Mouse (Mus musculus) kidney, postnatal 0 days (tissue): ENCODE measurements at regions not wholly inside any gene's neighbourhood (a gene's known extent, or its start where the extent isn't known, plus 50 kb on each side); places are given as distances from the start of the nearest gene placed in this dataset.

Experiments
- ATAC-seq: fragments of 200-750 bp; cut with Nextera tagmentation; replicated peaks from 2 replicates; pipeline ENCODE4 v1.8.0; 2017; ENCODE audit warnings: low read depth, moderate number of reproducible peaks, moderate TSS enrichment, moderate library complexity; ENCODE audit not compliant: low FRiP score
- DNase-seq: peaks from one replicate; pipeline ENCODE4 v3.0.0-alpha.2; 2016; ENCODE audit warnings: low spot score
- H3K27ac ChIP-seq: fragments of 300-500 bp; sonication (generic); 2 replicates; pipeline ENCODE4 v1.5.1; 2014; ENCODE audit warnings: mild to moderate bottlenecking
- H3K27me3 ChIP-seq: fragments of 300-500 bp; sonication (generic); 2 replicates; pipeline ENCODE4 v1.6.1; 2014; ENCODE audit warnings: low read length, mixed read lengths; ENCODE audit not compliant: insufficient read depth
- H3K36me3 ChIP-seq: fragments of 300-500 bp; sonication (generic); 2 replicates; pipeline ENCODE4 v1.6.1; 2014; ENCODE audit warnings: low read length, mixed read lengths; ENCODE audit not compliant: insufficient read depth
- H3K4me1 ChIP-seq: fragments of 300-500 bp; sonication (generic); replicated peaks from 2 replicates; pipeline ENCODE4 v1.6.1; 2014; ENCODE audit warnings: antibody characterized with exemption, low read length, mixed read lengths; ENCODE audit not compliant: insufficient read depth
- H3K4me2 ChIP-seq: fragments of 300-500 bp; sonication (generic); 2 replicates; pipeline ENCODE4 v1.6.1; 2014; ENCODE audit warnings: mild to moderate bottlenecking, low read length, moderate library complexity, mixed read lengths
- H3K4me3 ChIP-seq: fragments of 300-500 bp; sonication (generic); replicated peaks from 2 replicates; pipeline ENCODE4 v1.5.1; 2014; ENCODE audit warnings: low read depth, low read length
- H3K9ac ChIP-seq: fragments of 300-500 bp; sonication (generic); 2 replicates; pipeline ENCODE4 v1.6.1; 2014; ENCODE audit warnings: low read depth, low read length
- H3K9me3 ChIP-seq: fragments of 300-500 bp; sonication (generic); replicated peaks from 2 replicates; pipeline ENCODE4 v1.6.1; 2016; ENCODE audit warnings: low read length, inconsistent platforms, mixed read lengths
- CTCF ChIP-seq: IDR thresholded peaks from 2 replicates; pipeline ENCODE4 v1.5.1; 2016; ENCODE audit warnings: antibody characterized with exemption, low read depth, mild to moderate bottlenecking, moderate library complexity
- WGBS: fragments of 180-500 bp; shearing (Covaris S2); extraction: QIAGEN DNeasy Blood & Tissue Kit; methylation state at CpG from one replicate; pipeline ENCODE4 v1.1.7; 2014; 5-methylcytosine and 5-hydroxymethylcytosine counted together

GRCm38 (mm10) chr9:101326961-101327360, 75.4 kb upstream of the Ppp2r3a start:
- 39% methylated on average over 3 of the region's 3 CpGs for WGBS

DNA sequence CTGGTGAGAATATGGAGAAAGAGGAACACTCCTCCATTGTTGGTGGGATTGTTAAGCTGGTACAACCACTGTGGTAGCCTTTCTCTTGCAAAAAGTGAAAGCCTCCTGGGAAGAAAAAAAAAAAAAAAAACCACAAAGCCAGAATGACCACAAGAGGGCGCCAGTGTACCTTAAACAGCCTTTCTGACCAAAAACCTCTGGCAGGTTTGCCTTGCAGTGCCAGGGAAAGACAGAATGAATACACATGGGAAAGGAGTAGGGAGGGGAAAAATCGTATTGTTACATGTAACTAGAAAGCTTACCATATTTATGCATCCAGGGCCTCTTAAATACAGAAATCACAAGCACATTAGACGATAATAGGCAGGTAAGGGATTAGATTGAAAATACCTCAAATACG, 62.4 kb upstream of the Ppp2r3a start:
- peak; percentile 84 for TF ChIP-seq CTCF
- no peaks in the 10 kb centered on the region for H3K36me3 ChIP-seq
- H3K27me3 ChIP-seq = no peaks in the 10 kb centered on the region
- no peak overlapping the region for H3K4me3 ChIP-seq
- 39% methylated on average over 4 of the region's 4 CpGs for WGBS
- no peaks in the 10 kb centered on the region for H3K9me3 ChIP-seq
- H3K27ac ChIP-seq = no peak overlapping the region
- DNase-seq (peak; percentile 81), ATAC-seq (no peak)
- no peak overlapping the region for H3K4me2 ChIP-seq
- H3K4me1 ChIP-seq = no peaks in the 10 kb centered on the region
- H3K9ac ChIP-seq = no peak overlapping the region

More at GRCm38 (mm10) chr9:101326961-101327360, 75.4 kb upstream of the Ppp2r3a start:
- ATAC-seq = no peak
- H3K27ac ChIP-seq = no peak overlapping the region
- H3K36me3 ChIP-seq = no peaks in the 10 kb centered on the region
- no peaks in the 10 kb centered on the region for H3K27me3 ChIP-seq
- DNase-seq = no peak
- H3K4me1 ChIP-seq = no peaks in the 10 kb centered on the region
- no peak overlapping the region for H3K4me2 ChIP-seq
- no peak for TF ChIP-seq CTCF
- no peak overlapping the region for H3K9ac ChIP-seq
- H3K4me3 ChIP-seq = no peak overlapping the region
- no peaks in the 10 kb centered on the region for H3K9me3 ChIP-seq

DNA sequence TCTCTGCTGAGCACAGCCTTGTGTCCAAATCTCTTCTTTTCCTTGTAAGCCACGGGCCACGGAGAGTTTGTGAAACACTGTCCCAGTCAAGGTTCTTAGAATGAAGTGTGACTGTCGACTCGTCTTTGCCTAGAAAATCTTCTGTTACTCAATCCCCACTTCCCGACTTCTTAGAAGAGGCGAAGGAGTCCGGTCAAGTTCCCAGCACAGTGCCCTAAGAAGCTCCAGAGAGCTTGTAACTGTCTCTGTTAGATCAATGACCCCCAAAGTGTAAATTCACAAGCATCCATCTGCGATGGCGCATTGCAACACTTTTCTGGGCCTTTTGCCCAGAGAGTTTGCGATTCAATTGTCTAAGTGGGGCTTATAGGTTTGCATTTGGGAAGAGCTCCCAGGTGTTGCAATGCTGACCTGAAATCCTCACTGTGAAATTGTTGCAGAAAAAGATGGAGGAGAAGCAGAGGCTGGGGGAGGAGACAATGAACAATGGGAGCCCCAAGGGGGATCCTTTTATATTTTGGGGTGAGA, 54.9 kb upstream of the Ppp2r3a start:
- Histone ChIP-seq H3K27ac (no peak overlapping the region), H3K4me2 (no peak overlapping the region), H3K36me3 (no peaks in the 10 kb centered on the region), H3K27me3 (no peaks in the 10 kb centered on the region), H3K9me3 (no peaks in the 10 kb centered on the region), H3K9ac (no peak overlapping the region), H3K4me1 (no peaks in the 10 kb centered on the region), H3K4me3 (no peak overlapping the region)
- ATAC-seq = no peak
- TF ChIP-seq CTCF = no peak
- 89% methylated on average over 10 of the region's 10 CpGs for WGBS
- DNase-seq = no peak

GRCm38 (mm10) chr9:101305730-101306129, 54.1 kb upstream of the Ppp2r3a start:
- Histone ChIP-seq H3K9ac (no peak overlapping the region), H3K4me1 (no peaks in the 10 kb centered on the region), H3K27ac (no peak overlapping the region), H3K9me3 (no peaks in the 10 kb centered on the region), H3K36me3 (no peaks in the 10 kb centered on the region), H3K27me3 (no peaks in the 10 kb centered on the region), H3K4me3 (no peak overlapping the region), H3K4me2 (no peak overlapping the region)
- TF ChIP-seq CTCF = no peak
- WGBS = 82% methylated on average over 4 of the region's 4 CpGs
- no peak for DNase-seq
- ATAC-seq = no peak
